Mouse (Mus musculus) brain, embryonic 14.5 days (tissue): ENCODE data around the gene Nmt1.

ENCODE experiments used
- CTCF ChIP-seq: fragments of 200-500 bp; IDR thresholded peaks from 2 replicates; pipeline ENCODE4 v1.5.1; 2012; ENCODE audit warnings: inconsistent platforms, mild to moderate bottlenecking, moderate library complexity, borderline replicate concordance; ENCODE audit not compliant: insufficient read depth, insufficient read length; ENCODE audit errors: extremely low read depth
- POLR2A ChIP-seq: fragments of 200-500 bp; IDR thresholded peaks from 2 replicates; pipeline ENCODE4 v1.6.1; 2012; ENCODE audit warnings: mild to moderate bottlenecking, inconsistent platforms, borderline replicate concordance; ENCODE audit not compliant: poor library complexity, insufficient read depth, insufficient read length, severe bottlenecking; ENCODE audit errors: extremely low read depth

DNA sequence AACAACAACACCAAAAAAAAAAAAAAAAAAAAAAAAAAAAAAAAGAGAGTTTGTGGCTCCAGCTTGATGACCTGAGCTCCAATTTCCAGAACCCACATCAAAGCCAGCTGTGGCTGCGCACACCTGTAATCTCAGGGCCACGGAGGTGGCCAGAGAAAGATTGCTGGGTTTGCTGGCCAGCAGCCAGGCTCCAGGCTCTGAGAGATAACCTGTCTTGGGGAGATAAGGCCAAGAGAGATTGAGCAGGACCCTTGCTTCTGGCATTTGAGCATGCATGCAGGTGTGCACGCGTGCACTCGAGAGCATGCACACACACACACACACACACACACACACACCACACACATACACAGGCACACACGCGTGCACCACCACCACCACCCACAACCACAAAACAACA is 65.3 kb downstream of the Nmt1 start:
- TF ChIP-seq POLR2A (no peak), CTCF (no peak)
